Mouse (Mus musculus): ENCODE results near the gene Sod3.

The Sod3 gene

GRCm38 (mm10) chr5:52375847-52376246 is 12.3 kb downstream of the Sod3 start:
- DNase-seq (ENCODE audit: low read depth, low spot score): no peak

GRCm38 (mm10) chr5:52382837-52383236 is 19.2 kb downstream of the Sod3 start:
- no peak for DNase-seq (ENCODE audit: low read depth, low spot score)

GRCm38 (mm10) chr5:52383748-52384147 is 20.2 kb downstream of the Sod3 start:
- no peak for DNase-seq (ENCODE audit: low read depth, low spot score)

GRCm38 (mm10) chr5:52386016-52386415 is 22.4 kb downstream of the Sod3 start:
- DNase-seq (ENCODE audit: low read depth, low spot score): no peak

- DNase-seq (ENCODE audit: low read depth, low spot score): no peak
Observed at GRCm38 (mm10) chr5:52388092-52388749, 24.6 kb downstream of the Sod3 start.

GRCm38 (mm10) chr5:52390381-52390780 is 26.8 kb downstream of the Sod3 start:
- no peak for DNase-seq (ENCODE audit: low read depth, low spot score)

- DNase-seq (ENCODE audit: low read depth, low spot score): no peak
Observed at GRCm38 (mm10) chr5:52391471-52391870, 27.9 kb downstream of the Sod3 start.

GRCm38 (mm10) chr5:52393756-52394155 is 30.2 kb downstream of the Sod3 start:
- DNase-seq (ENCODE audit: low read depth, low spot score): no peak

- no peak for DNase-seq (ENCODE audit: low read depth, low spot score)
Observed at GRCm38 (mm10) chr5:52404373-52404772, 40.8 kb downstream of the Sod3 start.

- DNase-seq (ENCODE audit: low read depth, low spot score): no peak
Observed at GRCm38 (mm10) chr5:52408668-52409315, 45.2 kb downstream of the Sod3 start.

GRCm38 (mm10) chr5:52410197-52410596 is 46.6 kb downstream of the Sod3 start:
- no peak for DNase-seq (ENCODE audit: low read depth, low spot score)

- no peak for DNase-seq (ENCODE audit: low read depth, low spot score)
Observed at GRCm38 (mm10) chr5:52411567-52411966, 48.0 kb downstream of the Sod3 start.

GRCm38 (mm10) chr5:52415193-52415592 is 51.6 kb downstream of the Sod3 start:
- no peak for DNase-seq (ENCODE audit: low read depth, low spot score)

GRCm38 (mm10) chr5:52415917-52416316 is 52.3 kb downstream of the Sod3 start:
- DNase-seq (ENCODE audit: low read depth, low spot score): no peak

GRCm38 (mm10) chr5:52416485-52416884 is 52.9 kb downstream of the Sod3 start:
- DNase-seq (ENCODE audit: low read depth, low spot score): no peak
